Mouse (Mus musculus): Measurements from ENCODE around the gene Rnf215. TPM values are rescaled to one million over a fixed set of nuclear protein-coding genes. Genes with fewer than 3 reads are reported as not detected.
"Not testable (repeated sequence)": the region's sequence is repeated elsewhere in the genome, so short reads cannot be mapped to it uniquely, and the experiment has no call there.

The Rnf215 gene
- polyA plus RNA-seq, 1 experiment from 2014 or later = 45.5 TPM

DNA sequence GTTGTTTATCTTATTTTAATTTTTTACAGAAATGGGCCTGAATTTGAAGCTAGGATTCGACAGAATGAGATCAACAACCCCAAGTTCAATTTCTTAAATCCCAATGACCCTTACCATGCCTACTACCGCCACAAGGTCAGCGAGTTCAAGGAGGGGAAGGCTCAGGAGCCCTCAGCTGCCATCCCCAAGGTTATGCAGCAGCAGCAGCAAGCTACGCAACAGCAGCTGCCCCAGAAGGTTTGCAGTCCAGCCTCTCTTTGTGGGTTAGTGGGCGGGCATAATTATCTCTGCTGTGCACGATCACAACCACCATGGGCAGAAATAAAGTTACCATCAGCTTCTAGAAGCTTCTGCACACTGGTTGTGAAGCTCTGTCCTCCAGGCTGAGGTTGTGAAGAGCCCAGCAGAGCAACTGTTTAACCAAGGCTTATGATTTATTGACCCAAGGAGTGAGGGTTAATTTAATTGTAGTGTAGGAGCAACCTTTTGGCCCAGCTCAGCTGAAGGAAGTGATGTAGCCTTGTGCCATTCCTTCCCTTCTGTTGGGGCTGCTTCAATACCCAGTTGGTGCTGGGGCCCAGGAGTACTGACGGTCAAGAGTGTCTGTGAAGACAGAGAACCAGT is 31.6 kb downstream of the Rnf215 start:
- Histone ChIP-seq H3K4me2 (ENCODE audit: low read length) (no peak overlapping the region), H3K27ac (ENCODE audit: low read depth, low read length) (no peak overlapping the region), H3K4me3 (ENCODE audit: low read depth, low read length) (no peak overlapping the region), H3K9me3 (replicated peaks; ENCODE audit: control insufficient read depth, low read length) (no peaks in the 10 kb centered on the region), H3K4me1 (ENCODE audit: control insufficient read depth, insufficient read depth, low read length) (peaks cover 7% of the 10 kb centered on the region), H3K27me3 (replicated peaks; ENCODE audit: control insufficient read depth, insufficient read depth, low read length) (no peaks in the 10 kb centered on the region), H3K36me3 (ENCODE audit: control insufficient read depth, insufficient read depth, low read length) (peaks cover 97% of the 10 kb centered on the region), H3K9ac (ENCODE audit: low read length) (no peak overlapping the region)
- DNase-seq (ENCODE audit: low spot score) = no peak
- WGBS = 94% methylated on average over 7 of the region's 7 CpGs
- no peak for ATAC-seq

DNA sequence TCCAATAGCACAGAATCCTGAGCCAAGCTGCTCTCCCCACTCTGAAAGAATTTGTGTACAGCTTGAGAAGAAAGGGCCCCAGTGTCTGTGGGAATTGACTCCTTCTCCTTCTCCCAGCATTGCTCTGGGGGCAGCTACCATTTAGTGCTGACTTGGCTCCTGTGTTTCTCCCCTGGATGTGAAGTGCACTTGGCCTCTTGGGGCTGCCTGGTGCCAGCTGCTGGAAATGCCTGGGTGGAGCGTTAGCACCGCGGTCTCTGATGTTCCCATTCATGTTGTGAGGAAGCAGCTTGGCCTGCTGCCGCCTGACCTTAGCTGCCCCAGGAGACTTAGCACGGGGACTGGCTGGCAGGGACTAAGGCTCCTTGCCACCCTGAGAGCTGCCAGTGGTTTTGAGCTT is 39.6 kb downstream of the Rnf215 start:
- 92% methylated on average over 5 of the region's 5 CpGs for WGBS
- Histone ChIP-seq H3K4me2 (ENCODE audit: low read length) (no peak overlapping the region), H3K4me1 (ENCODE audit: control insufficient read depth, insufficient read depth, low read length) (no peaks in the 10 kb centered on the region), H3K27me3 (replicated peaks; ENCODE audit: control insufficient read depth, insufficient read depth, low read length) (no peaks in the 10 kb centered on the region), H3K4me3 (ENCODE audit: low read depth, low read length) (no peak overlapping the region), H3K9ac (ENCODE audit: low read length) (no peak overlapping the region), H3K27ac (ENCODE audit: low read depth, low read length) (no peak overlapping the region), H3K36me3 (ENCODE audit: control insufficient read depth, insufficient read depth, low read length) (peaks cover 100% of the 10 kb centered on the region), H3K9me3 (replicated peaks; ENCODE audit: control insufficient read depth, low read length) (no peaks in the 10 kb centered on the region)
- ATAC-seq = no peak
- no peak for DNase-seq (ENCODE audit: low spot score)

DNA sequence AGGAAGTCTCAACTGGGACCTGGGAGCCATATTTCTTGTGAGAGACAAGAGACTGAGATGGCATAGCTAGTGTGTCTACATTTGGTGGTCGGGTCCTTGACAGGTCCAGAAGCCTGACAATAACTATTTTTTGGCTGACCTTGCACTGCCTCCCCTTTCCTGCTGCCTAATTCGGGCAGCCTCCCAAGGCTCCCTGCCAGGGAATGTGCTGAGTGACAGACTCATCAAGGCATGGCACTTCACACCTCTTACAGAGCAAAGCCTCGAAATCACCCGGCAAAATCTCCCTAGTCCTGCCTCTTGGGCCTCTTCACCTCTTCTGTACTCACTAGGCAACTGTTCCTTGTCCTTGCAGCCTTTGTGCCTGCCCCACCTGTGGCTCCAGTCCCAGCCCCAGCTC is 42.7 kb downstream of the Rnf215 start:
- Histone ChIP-seq H3K4me1 (ENCODE audit: control insufficient read depth, insufficient read depth, low read length) (no peaks in the 10 kb centered on the region), H3K27ac (ENCODE audit: low read depth, low read length) (no peak overlapping the region), H3K4me3 (ENCODE audit: low read depth, low read length) (no peak overlapping the region), H3K9ac (ENCODE audit: low read length) (no peak overlapping the region), H3K9me3 (replicated peaks; ENCODE audit: control insufficient read depth, low read length) (no peaks in the 10 kb centered on the region), H3K4me2 (ENCODE audit: low read length) (no peak overlapping the region), H3K36me3 (ENCODE audit: control insufficient read depth, insufficient read depth, low read length) (peaks cover 100% of the 10 kb centered on the region), H3K27me3 (replicated peaks; ENCODE audit: control insufficient read depth, insufficient read depth, low read length) (no peaks in the 10 kb centered on the region)
- 88% methylated on average over 4 of the region's 4 CpGs for WGBS
- DNase-seq (ENCODE audit: low spot score) = no peak
- ATAC-seq = no peak

DNA sequence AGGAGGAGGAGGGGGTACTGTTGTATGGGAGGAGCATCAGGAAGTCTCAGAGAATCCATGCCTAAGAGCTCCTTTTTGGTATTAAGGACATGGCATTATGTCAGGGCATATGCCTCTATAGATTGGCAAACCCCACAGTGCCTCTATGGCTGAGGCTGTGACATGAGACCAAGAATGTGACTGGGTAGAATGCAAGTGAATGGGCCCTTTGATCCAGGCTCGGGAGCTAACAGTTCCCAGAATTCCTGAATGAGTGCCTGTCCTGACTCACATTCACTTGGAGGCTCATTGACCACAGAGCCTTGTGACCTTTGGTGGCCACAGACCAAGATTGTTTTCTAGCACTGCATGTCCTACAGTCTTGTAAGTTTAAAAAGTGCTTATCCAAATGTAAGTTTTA is 47.1 kb downstream of the Rnf215 start:
- Histone ChIP-seq H3K4me1 (ENCODE audit: control insufficient read depth, insufficient read depth, low read length) (no peaks in the 10 kb centered on the region), H3K27me3 (replicated peaks; ENCODE audit: control insufficient read depth, insufficient read depth, low read length) (no peaks in the 10 kb centered on the region), H3K36me3 (ENCODE audit: control insufficient read depth, insufficient read depth, low read length) (peaks cover 62% of the 10 kb centered on the region), H3K9ac (ENCODE audit: low read length) (no peak overlapping the region), H3K27ac (ENCODE audit: low read depth, low read length) (no peak overlapping the region), H3K4me3 (ENCODE audit: low read depth, low read length) (no peak overlapping the region), H3K4me2 (ENCODE audit: low read length) (no peak overlapping the region), H3K9me3 (replicated peaks; ENCODE audit: control insufficient read depth, low read length) (no peaks in the 10 kb centered on the region)
- WGBS = 8% methylated on average over 1 of the region's 1 CpGs
- no peak for ATAC-seq
- DNase-seq (ENCODE audit: low spot score) = no peak

DNA sequence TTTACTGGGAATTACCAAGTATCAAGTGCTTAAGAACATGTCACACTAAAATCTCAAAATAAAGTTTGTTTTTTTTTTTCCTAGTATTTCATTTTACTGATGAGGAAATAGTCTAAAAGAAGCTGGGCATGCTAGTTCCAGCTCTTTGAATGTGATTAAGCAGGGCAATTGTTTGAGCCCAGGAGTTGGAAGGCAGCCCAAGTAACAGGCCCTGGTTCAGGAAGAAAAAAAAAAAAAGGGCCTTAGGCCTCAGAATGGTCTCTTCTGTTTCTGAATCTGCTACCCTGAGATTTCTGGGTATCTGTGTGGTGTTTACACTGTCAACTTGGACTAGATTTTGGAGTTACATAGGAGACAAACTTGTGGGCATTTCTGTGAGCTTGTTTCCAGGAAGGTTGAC is 48.5 kb downstream of the Rnf215 start:
- no peak overlapping the region for H3K9ac ChIP-seq (ENCODE audit: low read length)
- no peak overlapping the region for H3K4me2 ChIP-seq (ENCODE audit: low read length)
- peaks cover 4% of the 10 kb centered on the region for H3K4me1 ChIP-seq (ENCODE audit: control insufficient read depth, insufficient read depth, low read length)
- DNase-seq (ENCODE audit: low spot score) (peak; percentile 63), ATAC-seq (no peak)
- H3K27me3 ChIP-seq (replicated peaks; ENCODE audit: control insufficient read depth, insufficient read depth, low read length) = no peaks in the 10 kb centered on the region
- no peaks in the 10 kb centered on the region for H3K9me3 ChIP-seq (replicated peaks; ENCODE audit: control insufficient read depth, low read length)
- peaks cover 47% of the 10 kb centered on the region for H3K36me3 ChIP-seq (ENCODE audit: control insufficient read depth, insufficient read depth, low read length)
- H3K27ac ChIP-seq (ENCODE audit: low read depth, low read length) = no peak overlapping the region
- no peak overlapping the region for H3K4me3 ChIP-seq (ENCODE audit: low read depth, low read length)

DNA sequence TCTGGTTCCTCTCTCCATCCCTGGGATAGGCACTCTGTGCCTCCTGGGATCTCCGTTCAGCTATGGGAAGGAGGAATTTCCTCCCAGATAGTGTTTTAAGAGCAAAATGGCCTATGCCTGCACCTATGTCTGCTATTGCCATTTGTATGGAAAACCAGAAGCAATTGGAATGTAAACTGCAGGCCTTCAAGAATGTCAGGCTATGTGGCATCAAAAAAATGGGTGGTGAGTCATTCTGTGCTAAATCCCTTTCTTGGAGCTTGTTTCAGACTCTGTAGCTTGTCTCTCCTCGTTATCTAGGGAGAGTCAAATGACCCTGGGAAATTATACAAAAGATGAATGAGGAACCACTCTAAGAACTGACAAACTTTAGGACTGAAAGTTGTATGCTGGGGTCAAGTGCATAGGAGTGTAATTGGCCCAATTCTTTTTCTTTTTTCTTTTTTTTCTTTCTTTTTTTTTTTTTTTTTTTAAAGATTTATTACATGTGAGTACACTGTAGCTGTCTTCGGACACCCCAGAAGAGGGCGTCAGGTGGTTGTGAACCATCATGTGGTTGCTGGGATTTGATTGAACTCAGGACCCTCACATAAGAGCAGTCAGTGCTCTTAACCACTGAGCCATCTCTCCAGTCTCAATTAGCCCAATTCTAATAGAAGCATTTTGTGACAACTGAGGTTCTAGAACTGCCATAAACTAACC is 49.4 kb downstream of the Rnf215 start:
- Histone ChIP-seq H3K9ac (ENCODE audit: low read length) (no peak overlapping the region), H3K4me1 (ENCODE audit: control insufficient read depth, insufficient read depth, low read length) (peaks cover 4% of the 10 kb centered on the region), H3K27me3 (replicated peaks; ENCODE audit: control insufficient read depth, insufficient read depth, low read length) (no peaks in the 10 kb centered on the region), H3K27ac (ENCODE audit: low read depth, low read length) (no peak overlapping the region), H3K4me3 (ENCODE audit: low read depth, low read length) (no peak overlapping the region), H3K4me2 (ENCODE audit: low read length) (no peak overlapping the region), H3K36me3 (ENCODE audit: control insufficient read depth, insufficient read depth, low read length) (peaks cover 39% of the 10 kb centered on the region), H3K9me3 (replicated peaks; ENCODE audit: control insufficient read depth, low read length) (no peaks in the 10 kb centered on the region)
- ATAC-seq = no peak
- WGBS = 62% methylated on average over 4 of the region's 4 CpGs
- no peak for DNase-seq (ENCODE audit: low spot score)

DNA sequence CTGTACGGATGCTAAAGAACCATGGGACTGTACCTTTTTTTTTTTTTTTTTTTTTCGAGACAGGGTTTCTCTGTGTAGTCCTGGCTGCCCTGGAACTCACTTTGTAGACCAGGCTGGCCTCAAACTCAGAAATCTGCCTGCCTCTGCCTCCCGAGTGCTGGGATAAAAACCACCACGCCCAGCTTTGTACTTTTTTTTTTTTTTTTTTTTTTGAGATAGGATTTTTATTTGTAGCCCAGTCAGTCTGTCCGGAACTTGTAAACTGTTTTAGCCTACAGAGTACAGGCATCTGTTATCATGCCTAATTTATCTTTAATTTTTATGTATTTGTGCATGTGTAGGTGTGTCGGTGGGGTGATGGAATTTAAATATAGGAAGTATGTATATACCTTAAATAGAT is 50.5 kb downstream of the Rnf215 start:
- H3K4me2 ChIP-seq (ENCODE audit: low read length); H3K9me3 ChIP-seq (replicated peaks; ENCODE audit: control insufficient read depth, low read length); H3K9ac ChIP-seq (ENCODE audit: low read length); H3K4me3 ChIP-seq (ENCODE audit: low read depth, low read length); H3K27ac ChIP-seq (ENCODE audit: low read depth, low read length); ATAC-seq; H3K27me3 ChIP-seq (replicated peaks; ENCODE audit: control insufficient read depth, insufficient read depth, low read length); DNase-seq (ENCODE audit: low spot score); H3K4me1 ChIP-seq (ENCODE audit: control insufficient read depth, insufficient read depth, low read length): not testable (repeated sequence)
- peaks cover 28% of the 10 kb centered on the region for H3K36me3 ChIP-seq (ENCODE audit: control insufficient read depth, insufficient read depth, low read length)
- 93% methylated on average over 6 of the region's 6 CpGs for WGBS

DNA sequence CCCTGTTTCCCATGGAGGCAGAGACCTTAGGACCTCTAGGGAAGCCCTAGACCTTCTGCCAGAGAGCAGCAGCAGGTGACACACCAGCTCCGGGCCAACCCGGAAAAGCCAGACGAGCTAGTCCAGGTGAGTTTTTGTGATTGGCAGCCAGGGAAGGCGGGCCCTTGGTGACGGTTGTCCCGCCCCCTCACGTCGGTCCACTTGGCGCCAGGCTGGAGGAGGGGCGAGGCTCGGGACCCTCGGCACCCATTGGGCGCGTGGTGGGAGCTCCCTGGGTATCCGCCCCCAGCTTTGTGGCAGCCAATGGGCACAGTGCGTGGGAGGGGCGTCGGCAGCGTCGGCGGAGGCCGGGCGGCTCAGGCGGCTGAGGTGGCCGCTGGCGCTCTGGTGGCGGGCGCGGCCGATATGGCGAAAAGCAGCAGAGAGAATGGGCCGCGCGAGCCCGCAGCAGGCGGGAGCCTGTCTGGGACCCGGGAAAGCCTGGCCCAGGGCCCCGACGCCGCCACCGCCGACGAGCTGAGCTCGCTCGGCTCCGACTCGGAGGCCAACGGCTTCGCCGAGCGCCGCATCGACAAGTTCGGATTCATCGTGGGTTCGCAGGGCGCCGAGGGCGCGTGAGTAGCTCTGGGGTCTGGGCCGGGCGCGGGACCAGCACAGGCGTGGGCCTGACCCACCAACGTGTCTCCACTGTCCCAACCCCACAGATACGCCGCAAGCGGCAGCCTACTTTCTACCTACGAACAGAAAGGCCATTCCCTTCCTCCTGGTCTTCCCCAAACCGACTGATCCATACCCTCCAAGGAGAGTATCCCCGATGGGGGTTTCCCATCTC is 51.7 kb downstream of the Rnf215 start, which contains the start of gene Tbc1d10a:
Gene Tbc1d10a (plus strand): TSS at position 304 of the 832 bp plus-strand sequence.
- Histone ChIP-seq H3K4me3 (ENCODE audit: low read depth, low read length) (peak within 1 kb of the TSS; percentile 73), H3K4me1 (ENCODE audit: control insufficient read depth, insufficient read depth, low read length) (peaks cover 4% of the 10 kb centered on the region), H3K36me3 (ENCODE audit: control insufficient read depth, insufficient read depth, low read length) (peaks cover 16% of the 10 kb centered on the region), H3K27me3 (replicated peaks; ENCODE audit: control insufficient read depth, insufficient read depth, low read length) (no peaks in the 10 kb centered on the region), H3K4me2 (ENCODE audit: low read length) (peak within 1 kb of the TSS; percentile 89), H3K9me3 (replicated peaks; ENCODE audit: control insufficient read depth, low read length) (no peaks in the 10 kb centered on the region), H3K27ac (ENCODE audit: low read depth, low read length) (peak within 1 kb of the TSS; percentile 33; the same call in 1 of the 2 replicates), H3K9ac (ENCODE audit: low read length) (peak within 1 kb of the TSS; percentile 86)
- DNase-seq (ENCODE audit: low spot score) (peak; percentile 99), ATAC-seq (peak; percentile 99)
- WGBS = under 1% methylated on average over 56 of the region's 71 CpGs
